Mouse (Mus musculus) large intestine, adult 2 months (tissue): ENCODE measurements around the gene Krtap6-1. TPM values are rescaled to one million over a fixed set of nuclear protein-coding genes. Genes with fewer than 3 reads are reported as not detected.
"Not testable (repeated sequence)": the region's sequence is repeated elsewhere in the genome, so short reads cannot be mapped to it uniquely, and the experiment has no call there.

Source experiments
- DNase-seq: peaks from one replicate; pipeline ENCODE4 v3.0.0-alpha.2; 2012; ENCODE audit warnings: low read depth, low spot score
- WGBS: fragments of 180-500 bp; shearing (Covaris S2); methylation state at CpG from one replicate; pipeline ENCODE4 v1.1.7; 2018; 5-methylcytosine and 5-hydroxymethylcytosine counted together
- polyA plus RNA-seq: library from polyadenylated mRNA; depleted of rRNA; stranded (reverse); fragments of >200 nt; gene quantifications from 2 replicates; pipeline ENCODE4 v1.2.3, GENCODE M21; 2012; rRNA removed

Gene Krtap6-1
- not detected in 2 replicates for polyA plus RNA-seq

- not testable (repeated sequence) for DNase-seq
- WGBS, result 91% methylated on average over 3 of the region's 3 CpGs
These were observed at the start of gene Krtap6-1 for GRCm38 (mm10) chr16:89031399-89031798. Gene Krtap6-1, plus strand, starts transcription at chr16:89031699.

- 70% methylated on average over 5 of the region's 5 CpGs for WGBS
- DNase-seq, result no peak
These were observed 20.8 kb upstream of the Krtap6-1 start, which contains the start of gene Krtap22-2 for GRCm38 (mm10) chr16:89010659-89011058. Gene Krtap22-2, minus strand, starts transcription at chr16:89010759.

- DNase-seq, result no peak
- 93% methylated on average over 3 of the region's 3 CpGs for WGBS
These were observed 17.5 kb upstream of the Krtap6-1 start for GRCm38 (mm10) chr16:89013973-89014372.

- not testable (repeated sequence) for DNase-seq
- 91% methylated on average over 3 of the region's 3 CpGs for WGBS
These were observed 16.5 kb upstream of the Krtap6-1 start, which contains the start of gene Gm10229 for GRCm38 (mm10) chr16:89014984-89015383. Gene Gm10229, plus strand, starts transcription at chr16:89015284.

- not testable (repeated sequence) for DNase-seq
- WGBS, result 86% methylated on average over 2 of the region's 4 CpGs
These were observed 9.9 kb downstream of the Krtap6-1 start, which contains the start of gene Gm10228 for GRCm38 (mm10) chr16:89041372-89041771. Gene Gm10228, minus strand, starts transcription at chr16:89041472.

GRCm38 (mm10) chr16:89047783-89048182 is 16.3 kb downstream of the Krtap6-1 start, which contains the start of gene Krtap6-5:
Gene Krtap6-5, minus strand, starts transcription at chr16:89047883.
- 75% methylated on average over 3 of the region's 3 CpGs for WGBS
- DNase-seq, result no peak

GRCm38 (mm10) chr16:89063902-89064301 is 32.4 kb downstream of the Krtap6-1 start, which contains the start of gene 1110025L11Rik:
Gene 1110025L11Rik, minus strand, starts transcription at chr16:89064002.
- not testable (repeated sequence) for DNase-seq
- WGBS, result no CpG with 5 or more reads among the region's 2 CpGs

GRCm38 (mm10) chr16:89071041-89071440 is 39.5 kb downstream of the Krtap6-1 start:
- DNase-seq, result not testable (repeated sequence)
- 59% methylated on average over 2 of the region's 2 CpGs for WGBS

Other genes with a start within 250 kb of the Krtap6-1 start
- not detected in 2 replicates for gene Gm20741, start 219.5 kb upstream of the Krtap6-1 start, polyA plus RNA-seq
- gene Krtap15, start 211.5 kb upstream of the Krtap6-1 start, polyA plus RNA-seq, result not detected in 2 replicates
- not detected in 2 replicates for gene Krtap14, start 205.6 kb upstream of the Krtap6-1 start, polyA plus RNA-seq
- not detected in 2 replicates for gene Krtap19-1, start 162.3 kb upstream of the Krtap6-1 start, polyA plus RNA-seq
- gene Krtap19-2, start 157.4 kb upstream of the Krtap6-1 start, polyA plus RNA-seq, result not detected in 2 replicates
- not detected in 2 replicates for gene Krtap19-3, start 153.7 kb upstream of the Krtap6-1 start, polyA plus RNA-seq
- gene Krtap19-4, start 146.6 kb upstream of the Krtap6-1 start, polyA plus RNA-seq, result not detected in 2 replicates
- not detected in 2 replicates for gene Krtap19-5, start 135.2 kb upstream of the Krtap6-1 start, polyA plus RNA-seq
- not detected in 2 replicates for gene Krtap19-9b, start 99.4 kb upstream of the Krtap6-1 start, polyA plus RNA-seq
- not detected in 2 replicates for gene Krtap16-3, start 68.8 kb upstream of the Krtap6-1 start, polyA plus RNA-seq
- not detected in 2 replicates for gene Krtap22-2, start 20.9 kb upstream of the Krtap6-1 start, polyA plus RNA-seq
- not detected in 2 replicates for gene Gm10229, start 16.4 kb upstream of the Krtap6-1 start, polyA plus RNA-seq
- not detected in 2 replicates for gene Gm10228, start 9.8 kb downstream of the Krtap6-1 start, polyA plus RNA-seq
- gene Krtap6-5, start 16.2 kb downstream of the Krtap6-1 start, polyA plus RNA-seq, result not detected in 2 replicates
- gene 1110025L11Rik, start 32.3 kb downstream of the Krtap6-1 start, polyA plus RNA-seq, result not detected in 2 replicates
- not detected in 2 replicates for gene Krtap6-3, start 52.3 kb downstream of the Krtap6-1 start, polyA plus RNA-seq
- gene Gm6358, start 109.2 kb downstream of the Krtap6-1 start, polyA plus RNA-seq, result not detected in 2 replicates
- gene Gm10061, start 119.4 kb downstream of the Krtap6-1 start, polyA plus RNA-seq, result not detected in 2 replicates
- not detected in 2 replicates for gene Gm9789, start 126.3 kb downstream of the Krtap6-1 start, polyA plus RNA-seq
- gene Gm7735, start 137.8 kb downstream of the Krtap6-1 start, polyA plus RNA-seq, result not detected in 2 replicates
- not detected in 2 replicates for gene 1110057P08Rik, start 143.0 kb downstream of the Krtap6-1 start, polyA plus RNA-seq
- gene Krtap20-2, start 174.2 kb downstream of the Krtap6-1 start, polyA plus RNA-seq, result not detected in 2 replicates